Mouse (Mus musculus): ENCODE measurements around the gene Col9a2. TPM values are rescaled to one million over a fixed set of nuclear protein-coding genes. Genes with fewer than 3 reads are reported as not detected.
"Not testable (repeated sequence)": the region's sequence is repeated elsewhere in the genome, so short reads cannot be mapped to it uniquely, and the experiment has no call there.

Col9a2 gene
- polyA plus RNA-seq, 1 experiment from 2014 or later: 5.7 TPM

- ATAC-seq (ENCODE audit: low FRiP score, low TSS enrichment) (no peak), DNase-seq (ENCODE audit: low spot score) (no peak)
- Histone ChIP-seq H3K27ac (replicated peaks) (no peak overlapping the region), H3K4me2 (replicated peaks; ENCODE audit: low read depth) (no peak overlapping the region), H3K4me3 (ENCODE audit: low read depth, low read length) (no peak overlapping the region), H3K9me3 (ENCODE audit: control insufficient read depth, low read length) (no peaks in the 10 kb centered on the region), H3K36me3 (ENCODE audit: control insufficient read depth, insufficient read depth, low read length) (no peaks in the 10 kb centered on the region), H3K9ac (ENCODE audit: low read length) (no peak overlapping the region), H3K27me3 (ENCODE audit: control insufficient read depth, insufficient read depth, low read length) (no peaks in the 10 kb centered on the region), H3K4me1 (replicated peaks; ENCODE audit: control insufficient read depth, insufficient read depth) (no peaks in the 10 kb centered on the region)
- 51% methylated on average over 3 of the region's 3 CpGs for WGBS
- TF ChIP-seq CTCF (IDR thresholded peaks at IDR 0.05; ENCODE audit: low read depth) (peak; percentile 68), EP300 (optimal IDR thresholded peaks at IDR 0.05) (no peak)
These were observed 17.2 kb downstream of the Col9a2 start for GRCm38 (mm10) chr4:121056342-121056741.

DNA sequence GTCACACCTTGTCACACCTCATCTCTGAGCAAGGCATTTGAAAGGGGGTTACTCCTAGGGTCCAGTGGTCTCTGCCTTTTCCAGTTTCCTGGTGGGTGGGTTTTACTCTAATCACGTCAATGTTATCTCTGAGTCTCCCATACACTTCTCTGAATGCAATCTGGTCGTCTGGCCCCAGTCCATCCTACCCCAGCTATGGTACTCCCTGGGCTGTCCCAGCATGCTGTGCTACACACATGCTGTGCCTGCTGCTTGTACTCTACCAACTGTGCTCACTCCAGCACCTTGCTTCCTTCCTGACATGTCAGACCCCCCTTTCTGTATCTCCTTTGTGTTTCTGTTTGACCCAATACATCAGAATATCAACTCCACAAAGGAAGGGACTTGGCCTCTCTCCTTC lies 17.8 kb downstream of the Col9a2 start:
- Histone ChIP-seq H3K27ac (replicated peaks) (no peak overlapping the region), H3K4me2 (replicated peaks; ENCODE audit: low read depth) (no peak overlapping the region), H3K9me3 (ENCODE audit: control insufficient read depth, low read length) (no peaks in the 10 kb centered on the region), H3K9ac (ENCODE audit: low read length) (no peak overlapping the region), H3K4me1 (replicated peaks; ENCODE audit: control insufficient read depth, insufficient read depth) (no peaks in the 10 kb centered on the region), H3K27me3 (ENCODE audit: control insufficient read depth, insufficient read depth, low read length) (no peaks in the 10 kb centered on the region), H3K4me3 (ENCODE audit: low read depth, low read length) (no peak overlapping the region), H3K36me3 (ENCODE audit: control insufficient read depth, insufficient read depth, low read length) (no peaks in the 10 kb centered on the region)
- DNase-seq (ENCODE audit: low spot score) (no peak), ATAC-seq (ENCODE audit: low FRiP score, low TSS enrichment) (no peak)
- WGBS: 68% methylated on average over 2 of the region's 2 CpGs
- TF ChIP-seq EP300 (optimal IDR thresholded peaks at IDR 0.05) (no peak), CTCF (IDR thresholded peaks at IDR 0.05; ENCODE audit: low read depth) (no peak)

DNA sequence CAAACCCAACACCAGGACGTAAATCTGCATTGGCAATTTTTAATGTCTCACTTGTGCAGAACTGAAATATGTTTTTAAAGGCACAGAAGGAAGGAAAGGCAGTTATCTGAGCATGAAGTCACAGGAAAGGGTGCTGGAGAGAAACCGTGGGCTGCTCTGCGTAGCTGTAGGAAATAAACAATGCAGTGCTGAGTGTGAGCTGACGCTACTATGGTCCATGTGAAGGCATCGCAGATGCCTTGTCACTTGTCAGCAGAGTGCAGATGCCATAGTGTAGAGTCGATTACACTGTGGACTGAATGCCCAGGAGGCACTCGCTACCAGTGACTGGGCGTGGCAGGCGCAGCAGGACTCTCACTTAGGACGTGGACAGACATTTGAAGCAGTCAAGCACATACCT lies 20.0 kb downstream of the Col9a2 start:
- not testable (repeated sequence) for H3K36me3 ChIP-seq (ENCODE audit: control insufficient read depth, insufficient read depth, low read length); H3K4me2 ChIP-seq (replicated peaks; ENCODE audit: low read depth); H3K9me3 ChIP-seq (ENCODE audit: control insufficient read depth, low read length); H3K4me1 ChIP-seq (replicated peaks; ENCODE audit: control insufficient read depth, insufficient read depth); H3K4me3 ChIP-seq (ENCODE audit: low read depth, low read length); H3K27me3 ChIP-seq (ENCODE audit: control insufficient read depth, insufficient read depth, low read length); H3K9ac ChIP-seq (ENCODE audit: low read length); H3K27ac ChIP-seq (replicated peaks); DNase-seq (ENCODE audit: low spot score); ATAC-seq (ENCODE audit: low FRiP score, low TSS enrichment)
- 88% methylated on average over 9 of the region's 10 CpGs for WGBS

GRCm38 (mm10) chr4:121065336-121065735 lies 26.2 kb downstream of the Col9a2 start:
- H3K27ac ChIP-seq (replicated peaks): no peak overlapping the region
- DNase-seq (ENCODE audit: low spot score) (no peak), ATAC-seq (ENCODE audit: low FRiP score, low TSS enrichment) (no peak)
- TF ChIP-seq EP300 (optimal IDR thresholded peaks at IDR 0.05) (no peak), CTCF (IDR thresholded peaks at IDR 0.05; ENCODE audit: low read depth) (no peak)
- no peak overlapping the region for H3K9ac ChIP-seq (ENCODE audit: low read length)
- 64% methylated on average over 2 of the region's 2 CpGs for WGBS
- H3K27me3 ChIP-seq (ENCODE audit: control insufficient read depth, insufficient read depth, low read length): no peaks in the 10 kb centered on the region
- H3K4me2 ChIP-seq (replicated peaks; ENCODE audit: low read depth): no peak overlapping the region
- H3K9me3 ChIP-seq (ENCODE audit: control insufficient read depth, low read length): no peaks in the 10 kb centered on the region
- peaks cover 13% of the 10 kb centered on the region for H3K36me3 ChIP-seq (ENCODE audit: control insufficient read depth, insufficient read depth, low read length)
- H3K4me1 ChIP-seq (replicated peaks; ENCODE audit: control insufficient read depth, insufficient read depth): no peaks in the 10 kb centered on the region
- no peak overlapping the region for H3K4me3 ChIP-seq (ENCODE audit: low read depth, low read length)

DNA sequence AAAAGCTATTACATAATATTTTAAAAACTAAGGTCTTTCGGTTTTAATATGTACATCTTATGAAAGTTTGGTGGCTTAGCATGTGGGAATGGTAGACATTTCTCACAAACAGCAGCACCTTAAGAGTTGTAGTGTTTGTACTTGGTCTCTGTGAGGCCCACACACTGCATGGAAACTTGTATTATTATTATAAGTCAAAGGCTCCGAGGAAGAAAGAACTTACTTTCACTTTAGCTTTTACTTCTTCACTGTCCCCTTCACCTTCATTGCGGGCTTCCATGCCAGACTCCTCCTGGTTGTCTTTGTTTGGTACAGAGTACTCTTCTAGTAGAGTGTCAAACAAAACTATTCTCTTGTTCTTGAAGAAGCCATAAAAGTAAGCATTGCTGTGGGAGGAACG lies 35.1 kb downstream of the Col9a2 start:
- Histone ChIP-seq H3K9ac (ENCODE audit: low read length) (no peak overlapping the region), H3K4me3 (ENCODE audit: low read depth, low read length) (no peak overlapping the region), H3K4me2 (replicated peaks; ENCODE audit: low read depth) (no peak overlapping the region), H3K27me3 (ENCODE audit: control insufficient read depth, insufficient read depth, low read length) (no peaks in the 10 kb centered on the region), H3K36me3 (ENCODE audit: control insufficient read depth, insufficient read depth, low read length) (peaks cover 15% of the 10 kb centered on the region), H3K9me3 (ENCODE audit: control insufficient read depth, low read length) (no peaks in the 10 kb centered on the region), H3K4me1 (replicated peaks; ENCODE audit: control insufficient read depth, insufficient read depth) (no peaks in the 10 kb centered on the region), H3K27ac (replicated peaks) (no peak overlapping the region)
- no peak for TF ChIP-seq CTCF (IDR thresholded peaks at IDR 0.05; ENCODE audit: low read depth)
- ATAC-seq (ENCODE audit: low FRiP score, low TSS enrichment) (no peak), DNase-seq (ENCODE audit: low spot score) (no peak)
- WGBS: 95% methylated on average over 4 of the region's 4 CpGs

DNA sequence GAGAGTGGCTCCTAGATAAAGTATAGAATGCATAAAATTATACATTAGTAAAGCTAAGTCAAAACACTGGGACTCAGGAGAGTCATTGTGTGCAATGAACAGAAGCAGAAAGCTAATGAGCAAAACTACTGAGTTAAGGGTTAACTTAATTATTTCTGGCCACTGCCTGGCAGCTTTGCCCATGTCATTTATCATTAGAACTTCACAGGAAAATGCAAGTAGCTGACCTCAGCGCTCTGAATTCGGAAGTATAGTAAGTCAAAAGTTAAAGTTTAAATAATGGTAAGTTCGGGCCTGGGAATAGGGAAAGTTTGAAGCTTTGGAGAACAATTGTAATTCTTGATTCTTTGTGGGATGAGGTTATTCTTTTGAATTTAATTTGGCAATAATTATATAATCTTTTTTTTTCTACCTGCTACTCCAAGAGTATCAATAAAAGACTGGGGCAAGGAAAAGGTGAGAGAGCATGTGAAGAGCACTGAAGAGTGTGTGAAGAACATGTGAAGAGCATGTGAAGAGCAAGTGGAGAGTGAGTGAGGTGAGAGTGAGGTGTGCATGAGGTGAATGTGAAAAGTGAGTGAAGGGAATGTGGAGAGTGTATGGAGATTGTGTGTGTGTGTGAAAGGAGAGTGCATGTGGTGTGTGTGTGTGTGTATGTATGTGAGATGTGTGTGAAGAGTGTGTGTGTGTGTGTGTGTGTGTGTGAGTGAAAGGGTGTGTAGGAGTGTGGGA lies 38.9 kb downstream of the Col9a2 start:
- TF ChIP-seq CTCF (IDR thresholded peaks at IDR 0.05; ENCODE audit: low read depth) (no peak), EP300 (optimal IDR thresholded peaks at IDR 0.05) (no peak)
- ATAC-seq (ENCODE audit: low FRiP score, low TSS enrichment) (no peak), DNase-seq (ENCODE audit: low spot score) (no peak)
- no peak overlapping the region for H3K4me3 ChIP-seq (ENCODE audit: low read depth, low read length)
- 50% methylated on average over 3 of the region's 3 CpGs for WGBS
- H3K4me2 ChIP-seq (replicated peaks; ENCODE audit: low read depth): no peak overlapping the region
- no peak overlapping the region for H3K9ac ChIP-seq (ENCODE audit: low read length)
- no peaks in the 10 kb centered on the region for H3K9me3 ChIP-seq (ENCODE audit: control insufficient read depth, low read length)
- no peak overlapping the region for H3K27ac ChIP-seq (replicated peaks)
- no peaks in the 10 kb centered on the region for H3K4me1 ChIP-seq (replicated peaks; ENCODE audit: control insufficient read depth, insufficient read depth)
- no peaks in the 10 kb centered on the region for H3K27me3 ChIP-seq (ENCODE audit: control insufficient read depth, insufficient read depth, low read length)
- H3K36me3 ChIP-seq (ENCODE audit: control insufficient read depth, insufficient read depth, low read length): peaks cover 18% of the 10 kb centered on the region
